In genomic region chr11:94332726-94333125, GRCm38 (mm10) we compare ENCODE assay signal across 20 mouse cellular contexts. TPM values are rescaled to one million over a fixed set of nuclear protein-coding genes. Genes with fewer than 3 reads are reported as not detected.
DNase-seq lines count a peak whose midpoint lies in the region.
"Had no signal": no experiment of that assay in that cellular context is flagged by ENCODE, and none has a peak within 500 bp of the region (broad histone marks: within the 10 kb centered on the region; RNA-seq: fewer than 3 reads in every experiment).

No protein-coding gene starts in this region.

- intact Hi-C loops in left cerebral cortex, postnatal 14 days (cut with DNase I): no loop called here
- intact Hi-C loops in left cerebral cortex, postnatal 36 days (cut with DNase I): loop anchor here (5.0 kb wide), 1 partner anchor 75 kb away; no protein-coding TSS in a partner anchor

- peak; percentile 34 to 75 for DNase-seq in layer of hippocampus, adult 18-20 months (ENCODE audit: low spot score in 2 of 2)
- no peak for DNase-seq in layer of hippocampus, postnatal 36 days
- peak; percentile 29 to 68 for DNase-seq in left cerebral cortex, postnatal 14 days (ENCODE audit: low spot score in 2 of 2)
- DNase-seq in left cerebral cortex, postnatal 36 days (ENCODE audit: low spot score in 2 of 2): no peak
- peak; percentile 69 for DNase-seq in brain, adult 2 months (ENCODE audit: low read depth, low spot score)
- peak; percentile 68 for DNase-seq in telencephalon, adult 2 months (ENCODE audit: low read depth, low spot score)
- DNase-seq: adrenal gland, adult 2 months; adrenal gland, postnatal 14 days; cerebellum, adult 11-12 months; cerebellum, adult 8-10 months; cerebellum, postnatal 10 days; cerebellum, postnatal 36 days; embryo, embryonic 11 days; gastrocnemius, adult 2 months; gastrocnemius, postnatal 14 days; heart, adult 11 months had no signal

RNA-seq across cellular contexts. Expression of gene Ankrd40, which starts 4.9 kb away (rescaled TPM):
- 100 to 1,000 TPM; 116 to 121 TPM for total RNA-seq in layer of hippocampus, adult 18-20 months (2021)
- 100 to 1,000 TPM; 127 to 131 TPM for total RNA-seq in layer of hippocampus, postnatal 36 days (2021)
- total RNA-seq in left cerebral cortex, postnatal 14 days (2021): 100 to 1,000 TPM; 106 to 108 TPM
- total RNA-seq in left cerebral cortex, postnatal 36 days (2021): 100 to 1,000 TPM; 136 to 145 TPM

RNA-seq across cellular contexts. Expression of gene Luc7l3, which starts 10.9 kb away (rescaled TPM):
- total RNA-seq in layer of hippocampus, adult 18-20 months (2021): 100 to 1,000 TPM; 110 to 118 TPM
- total RNA-seq in layer of hippocampus, postnatal 36 days (2021): 100 to 1,000 TPM; 120 to 123 TPM
- total RNA-seq in left cerebral cortex, postnatal 14 days (2021): 100 to 1,000 TPM; 117 TPM
- total RNA-seq in left cerebral cortex, postnatal 36 days (2021): 100 to 1,000 TPM in 1 of 2 experiments, 10 to 100 TPM in 1; 85.0 to 137 TPM

RNA-seq across cellular contexts. Expression of gene Gm21885, which starts 51.1 kb away (rescaled TPM):
- not detected for total RNA-seq in layer of hippocampus, adult 18-20 months (2021)
- not detected for total RNA-seq in layer of hippocampus, postnatal 36 days (2021)
- total RNA-seq in left cerebral cortex, postnatal 14 days (2021): not detected
- total RNA-seq in left cerebral cortex, postnatal 36 days (2021): not detected
- total RNA-seq: adrenal gland, adult 2 months; adrenal gland, postnatal 14 days; adrenal gland, postnatal 4 days; gastrocnemius, adult 2 months; gastrocnemius, postnatal 14 days; gastrocnemius, postnatal 4 days; heart, postnatal 25 days; MEL had no signal

Comparison
In these comparisons a context has a peak if more than half of its experiments do, and no peak if none do; other contexts are left out.
1. DNase-seq: peak in layer of hippocampus, adult 18-20 months (2 of 2), left cerebral cortex, postnatal 14 days (2 of 2), brain, adult 2 months (single experiment) and telencephalon, adult 2 months (single experiment); none in layer of hippocampus, postnatal 36 days (0 of 2) and left cerebral cortex, postnatal 36 days (0 of 2).